Mouse (Mus musculus) left cerebral cortex, adult 2 months (tissue): ENCODE measurements at regions not wholly inside any gene's neighbourhood (a gene's known extent, or its start where the extent isn't known, plus 50 kb on each side); places are given as distances from the start of the nearest gene placed in this dataset.

ENCODE experiments used
- DNase-seq, 2 experiments: peaks; one replicate each; pipeline ENCODE4 v3.0.0; 2021 to 2022; ENCODE audit warnings: low spot score in 2 of 2, mixed read lengths in 1 of 2; ENCODE audit errors: extremely low spot score in 1 of 2
- H3K27ac ChIP-seq: fragments of 200-600 bp; 2 replicates; pipeline ENCODE4 v1.8.1; 2022
- H3K4me3 ChIP-seq: fragments of 200-600 bp; 2 replicates; pipeline ENCODE4 v1.8.1; 2022
- CTCF ChIP-seq: fragments of 200-600 bp; IDR thresholded peaks from 2 replicates; pipeline ENCODE4 v1.8.1; 2022; ENCODE audit warnings: antibody characterized with exemption, mild to moderate bottlenecking, moderate library complexity
- intact Hi-C: fragments of 180-260 bp; cut with DNase I; formaldehyde crosslinking; loops from one replicate; pipeline ENCODE4 v1.15.1; 2025

GRCm38 (mm10) chr4:125289709-125290108 lies 162.1 kb upstream of the Zc3h12a start:
- no peak overlapping the region for H3K4me3 ChIP-seq
- H3K27ac ChIP-seq: 0 out of 2 replicates have a peak overlapping the region, but pooled peaks have one; percentile 9
- no peak for DNase-seq
- intact Hi-C loops: no loop called here
- peak; percentile 14 for TF ChIP-seq CTCF

- H3K27ac ChIP-seq: 0 out of 2 replicates have a peak overlapping the region, but pooled peaks have one; percentile 9
- no peak for TF ChIP-seq CTCF
- DNase-seq: peak in 1 of 2 experiments; percentile 48
- H3K4me3 ChIP-seq: no peak overlapping the region
- intact Hi-C loops: no loop called here
Measured at GRCm38 (mm10) chr4:125289031-125289449, 161.4 kb upstream of the Zc3h12a start.

DNA sequence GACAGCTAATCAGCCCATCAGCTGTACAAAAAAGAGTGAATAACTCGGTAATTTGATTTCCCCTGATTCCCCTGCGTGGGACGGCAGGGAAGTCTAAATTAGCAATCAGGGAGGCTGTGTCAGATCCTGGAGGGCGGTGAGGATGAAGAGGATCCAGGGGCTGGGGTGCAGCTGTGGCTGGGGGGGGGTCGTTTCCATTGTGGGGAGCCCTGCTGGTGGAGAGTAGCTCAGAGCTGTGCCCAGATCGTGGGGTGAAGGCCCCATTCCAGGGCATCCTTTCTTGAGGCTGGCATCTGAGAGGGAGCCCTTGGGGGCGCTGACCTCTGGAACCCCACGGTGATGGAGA lies 155.3 kb upstream of the Zc3h12a start:
- TF ChIP-seq CTCF: no peak
- peak overlapping the region; percentile 37 for H3K4me3 ChIP-seq
- intact Hi-C loops: no loop called here
- no peak for DNase-seq
- H3K27ac ChIP-seq: peak overlapping the region; percentile 62

DNA sequence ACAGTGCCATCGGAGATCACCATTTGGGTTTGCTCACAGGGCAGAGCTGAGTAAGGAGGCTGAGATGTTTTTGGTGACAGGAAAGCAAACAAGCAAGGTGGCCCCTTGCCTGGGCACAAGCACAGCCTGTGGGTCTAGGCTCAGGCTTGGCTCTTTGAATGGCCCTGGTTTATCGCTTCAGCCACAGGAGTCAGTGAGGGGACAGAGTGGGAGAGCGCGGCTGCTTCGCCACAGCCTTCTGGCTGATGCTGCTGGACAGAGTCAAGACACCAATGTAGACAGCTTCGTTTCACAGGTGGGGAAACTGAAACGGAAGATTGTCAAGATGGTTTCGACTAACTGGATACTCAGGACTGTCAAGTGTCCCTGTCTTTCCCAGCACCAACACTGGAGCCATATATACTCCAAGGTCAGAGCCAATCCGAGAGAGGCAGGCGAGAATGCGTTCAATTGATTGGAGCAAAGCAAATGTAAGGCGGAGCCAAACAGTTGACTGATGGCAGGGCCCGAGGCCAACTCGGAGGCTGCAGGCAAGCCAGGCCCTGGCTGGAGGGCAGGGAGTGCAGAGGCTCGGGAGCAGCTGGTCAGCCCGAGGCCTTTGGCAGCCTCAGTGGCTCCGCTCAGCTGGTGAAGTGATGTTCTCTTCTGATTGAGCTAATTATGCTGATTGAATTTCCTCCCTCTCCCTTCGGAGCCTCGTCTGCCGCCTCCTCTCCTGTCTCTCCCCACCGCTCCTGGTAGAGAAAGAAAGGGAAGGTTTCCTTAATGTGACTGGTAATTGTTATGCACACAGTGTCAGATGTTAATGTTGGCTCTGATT lies 154.7 kb upstream of the Zc3h12a start:
- intact Hi-C loops: no loop called here
- Histone ChIP-seq H3K27ac (peak overlapping the region; percentile 62), H3K4me3 (peak overlapping the region; percentile 37)
- no peak for TF ChIP-seq CTCF
- peak; percentile 58 to 59 for DNase-seq

DNA sequence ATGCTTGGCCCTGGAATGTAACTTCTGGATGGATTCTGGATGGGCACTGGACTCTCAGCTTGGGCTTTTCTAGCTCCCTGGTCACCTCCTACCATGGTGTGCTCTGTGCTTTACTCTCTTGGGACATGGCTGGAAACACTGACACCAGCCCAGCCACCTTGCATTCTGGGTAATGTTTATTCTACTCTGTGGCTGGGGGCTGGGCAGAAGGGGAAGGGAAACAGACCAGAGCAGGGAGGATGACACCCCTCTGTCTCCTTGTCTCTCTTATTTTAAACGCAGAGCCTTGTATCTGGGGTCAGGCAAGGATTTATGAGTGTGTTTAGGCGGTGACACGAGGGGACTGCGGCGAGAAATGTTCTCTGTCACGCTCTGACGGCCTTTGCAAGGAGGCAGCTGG lies 151.5 kb upstream of the Zc3h12a start:
- intact Hi-C loops: no loop called here
- no peak for TF ChIP-seq CTCF
- no peak for DNase-seq

DNA sequence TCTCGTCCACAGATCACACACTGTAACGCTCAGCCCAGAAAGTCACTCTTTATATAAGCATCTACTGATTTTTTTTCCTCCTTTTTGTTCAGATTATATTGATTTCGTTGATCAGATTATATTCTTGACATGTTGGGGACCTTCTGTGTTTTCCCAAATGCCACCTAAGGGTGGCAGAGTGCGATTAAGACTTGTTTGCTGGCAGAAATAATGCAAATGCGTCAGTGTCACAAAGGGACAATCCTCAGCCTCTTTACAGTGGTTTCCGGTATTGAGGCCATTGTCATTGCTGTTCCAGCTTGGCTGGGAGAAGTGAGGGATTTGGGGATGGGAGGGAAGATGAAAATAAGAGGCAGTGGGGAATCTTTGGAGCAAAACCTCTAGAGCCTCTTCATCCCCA lies 149.2 kb upstream of the Zc3h12a start:
- DNase-seq: no peak
- no peak for TF ChIP-seq CTCF
- intact Hi-C loops: no loop called here
- Histone ChIP-seq H3K27ac (no peak overlapping the region), H3K4me3 (no peak overlapping the region)

More for the DNA sequence above, 151.5 kb upstream of the Zc3h12a start:
- H3K27ac ChIP-seq: no peak overlapping the region
- H3K4me3 ChIP-seq: no peak overlapping the region

DNA sequence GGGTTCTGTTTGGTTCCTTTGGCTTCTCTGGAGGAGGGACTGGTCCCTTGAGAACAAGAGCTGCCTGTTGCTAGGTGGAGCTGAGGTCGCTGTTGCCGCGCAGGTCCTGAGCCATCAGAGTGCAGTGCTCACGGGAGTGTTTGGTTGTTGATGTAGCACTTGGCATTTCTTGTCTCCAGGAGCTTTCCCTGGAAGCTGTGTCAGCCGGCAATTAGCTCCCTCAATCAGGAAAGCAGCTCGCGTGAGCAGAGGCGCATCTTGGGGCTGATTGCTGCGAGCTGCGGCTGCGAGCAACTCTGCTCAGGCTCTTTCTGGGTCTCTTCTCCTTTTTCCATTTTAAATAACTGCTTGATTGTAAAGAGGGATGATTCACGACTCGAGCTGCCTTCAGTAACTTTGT lies 147.6 kb upstream of the Zc3h12a start:
- H3K27ac ChIP-seq: no peak overlapping the region

GRCm38 (mm10) chr4:125270951-125271350 lies 143.3 kb upstream of the Zc3h12a start:
- DNase-seq: no peak
- TF ChIP-seq CTCF: no peak
- Histone ChIP-seq H3K27ac (no peak overlapping the region), H3K4me3 (no peak overlapping the region)
- intact Hi-C loops: no loop called here

More for the DNA sequence above, 147.6 kb upstream of the Zc3h12a start:
- DNase-seq: peak; percentile 22 to 40
- intact Hi-C loops: no loop called here
- no peak for TF ChIP-seq CTCF
- peak overlapping the region; percentile 17 for H3K4me3 ChIP-seq

- no peak overlapping the region for H3K27ac ChIP-seq
- DNase-seq: no peak
- no peak for TF ChIP-seq CTCF
- intact Hi-C loops: no loop called here
- H3K4me3 ChIP-seq: no peak overlapping the region
Measured at GRCm38 (mm10) chr4:125266212-125266611, 138.6 kb upstream of the Zc3h12a start.

DNA sequence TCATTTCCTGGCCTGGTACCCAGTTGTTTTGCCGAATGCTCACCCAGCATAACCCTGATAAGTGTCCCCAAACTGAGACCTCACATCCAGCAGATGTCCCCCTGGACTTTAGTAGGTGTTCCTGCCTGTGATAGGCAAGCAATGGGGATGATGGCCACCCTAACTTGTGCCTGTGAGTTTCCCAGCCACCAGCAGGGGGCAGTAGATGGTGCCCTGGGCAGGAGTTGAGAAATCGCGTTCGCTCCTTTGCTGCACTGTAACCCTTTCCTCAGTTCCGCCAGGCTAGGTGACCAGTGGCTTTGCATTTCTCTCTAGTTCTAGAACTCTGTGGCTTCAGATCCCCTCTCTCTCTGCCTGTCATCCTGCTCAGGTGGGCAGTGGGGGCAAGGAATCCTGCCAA lies 137.9 kb upstream of the Zc3h12a start:
- peak in 1 of 2 experiments; percentile 52 for DNase-seq
- Histone ChIP-seq H3K27ac (no peak overlapping the region), H3K4me3 (no peak overlapping the region)
- intact Hi-C loops: no loop called here
- peak; percentile 65 for TF ChIP-seq CTCF

GRCm38 (mm10) chr4:125265065-125265464 lies 137.4 kb upstream of the Zc3h12a start:
- TF ChIP-seq CTCF: no peak
- H3K27ac ChIP-seq: no peak overlapping the region
- DNase-seq: no peak
- intact Hi-C loops: no loop called here
- H3K4me3 ChIP-seq: no peak overlapping the region

GRCm38 (mm10) chr4:125261547-125261946 lies 133.9 kb upstream of the Zc3h12a start:
- Histone ChIP-seq H3K4me3 (no peak overlapping the region), H3K27ac (peak overlapping the region; percentile 55; the same call in 1 of the 2 replicates)
- DNase-seq: no peak
- no peak; the same call in 1 of the 2 replicates for TF ChIP-seq CTCF
- intact Hi-C loops: no loop called here

DNA sequence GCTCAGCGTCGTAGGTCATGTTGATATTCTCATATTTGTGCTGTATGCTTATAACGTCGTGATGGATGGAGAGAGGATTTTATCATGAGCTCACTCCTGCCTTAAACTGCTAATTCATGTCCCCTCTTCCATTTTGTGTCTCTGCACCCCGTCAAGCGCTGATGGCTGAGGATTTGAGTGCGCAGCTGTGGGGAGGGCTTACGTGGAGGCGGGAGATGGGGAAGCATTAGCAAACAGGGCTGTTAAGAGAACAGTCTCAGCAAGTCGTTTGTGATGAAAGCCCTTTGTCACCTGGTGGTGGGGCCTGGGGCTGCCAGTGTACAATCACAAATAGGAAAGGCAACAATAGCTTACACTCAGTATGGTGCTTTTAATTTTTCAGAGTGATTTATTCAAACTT lies 131.7 kb upstream of the Zc3h12a start:
- no peak for TF ChIP-seq CTCF
- DNase-seq: no peak
- Histone ChIP-seq H3K27ac (no peak overlapping the region), H3K4me3 (no peak overlapping the region)
- intact Hi-C loops: no loop called here
